Mouse (Mus musculus) layer of hippocampus, adult 2 months (tissue): ENCODE measurements around the gene Cdc37. TPM values are rescaled to one million over a fixed set of nuclear protein-coding genes. Genes with fewer than 3 reads are reported as not detected.

Experiments used
- DNase-seq, 2 experiments: peaks; one replicate each; pipeline ENCODE4 v3.0.0; 2022; ENCODE audit warnings: low spot score in 2 of 2
- H3K27ac ChIP-seq: fragments of 200-600 bp; 2 replicates; pipeline ENCODE4 v1.8.1; 2022
- H3K4me3 ChIP-seq: fragments of 200-600 bp; 2 replicates; pipeline ENCODE4 v1.8.1; 2022; ENCODE audit warnings: mild to moderate bottlenecking
- CTCF ChIP-seq: fragments of 200-600 bp; conservative IDR thresholded peaks from 2 replicates; pipeline ENCODE4 v1.8.1; 2022; ENCODE audit warnings: antibody characterized with exemption, mild to moderate bottlenecking, moderate library complexity
- total RNA-seq, 2 experiments: library from RNA; stranded (reverse); gene quantifications; 2 replicates each; pipeline ENCODE4 v1.2.3; 2021

Gene Cdc37
- total RNA-seq, 2 experiments from 2014 or later: 144 to 150 TPM

- DNase-seq: no peak
- Histone ChIP-seq H3K4me3 (peak overlapping the region; percentile 52), H3K27ac (no peak overlapping the region)
- TF ChIP-seq CTCF: 0 out of 2 replicates have a peak, but pooled peaks have one; percentile 5
These were observed 34.2 kb upstream of the Cdc37 start for GRCm38 (mm10) chr9:21183905-21184413.

- no peak for DNase-seq
- no peak overlapping the region for H3K27ac ChIP-seq
- H3K4me3 ChIP-seq: no peak overlapping the region
- TF ChIP-seq CTCF: no peak
These were observed 33.6 kb upstream of the Cdc37 start for GRCm38 (mm10) chr9:21183421-21183820.

DNA sequence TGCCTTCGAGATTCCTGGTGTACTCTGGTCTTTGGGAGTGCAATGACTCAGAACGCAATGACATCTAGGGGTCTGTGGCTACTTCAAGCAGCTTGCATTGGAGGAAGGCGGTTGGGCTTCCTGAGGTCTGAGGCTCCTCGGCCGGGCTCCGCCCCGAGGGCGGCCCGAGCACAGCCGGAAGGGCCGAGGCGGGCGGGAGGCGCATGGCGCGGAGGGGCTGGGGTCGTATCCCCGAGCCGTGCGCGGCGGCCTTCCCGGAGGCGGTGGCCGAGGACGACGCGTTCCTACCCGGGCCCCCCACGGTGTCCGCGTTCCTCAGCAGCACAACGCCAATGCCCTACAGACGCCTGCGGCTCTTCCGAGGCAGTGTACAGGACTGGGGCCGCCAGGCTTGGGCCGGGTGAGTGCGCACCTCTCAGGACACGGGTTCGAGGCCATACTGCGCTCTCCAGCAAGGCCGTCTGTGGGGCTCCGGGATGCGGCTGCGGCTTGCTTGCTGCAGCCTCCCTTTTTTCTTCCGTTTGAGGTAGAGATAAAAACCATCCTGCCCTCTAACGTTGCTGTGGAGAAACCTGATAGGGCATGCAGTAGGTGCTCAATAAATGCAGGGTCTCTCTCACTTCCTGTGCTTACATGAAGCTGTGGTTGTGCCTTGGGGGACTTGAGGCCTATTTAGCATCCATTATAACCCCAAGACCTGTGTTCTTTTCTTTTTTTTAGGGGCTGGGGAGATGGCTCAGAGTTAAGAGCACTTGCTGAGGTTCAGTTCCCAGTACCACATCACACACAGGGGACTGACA is 31.8 kb upstream of the Cdc37 start:
- Histone ChIP-seq H3K27ac (no peak overlapping the region), H3K4me3 (peak overlapping the region; percentile 38; the same call in 1 of the 2 replicates)
- TF ChIP-seq CTCF: no peak
- no peak for DNase-seq

DNA sequence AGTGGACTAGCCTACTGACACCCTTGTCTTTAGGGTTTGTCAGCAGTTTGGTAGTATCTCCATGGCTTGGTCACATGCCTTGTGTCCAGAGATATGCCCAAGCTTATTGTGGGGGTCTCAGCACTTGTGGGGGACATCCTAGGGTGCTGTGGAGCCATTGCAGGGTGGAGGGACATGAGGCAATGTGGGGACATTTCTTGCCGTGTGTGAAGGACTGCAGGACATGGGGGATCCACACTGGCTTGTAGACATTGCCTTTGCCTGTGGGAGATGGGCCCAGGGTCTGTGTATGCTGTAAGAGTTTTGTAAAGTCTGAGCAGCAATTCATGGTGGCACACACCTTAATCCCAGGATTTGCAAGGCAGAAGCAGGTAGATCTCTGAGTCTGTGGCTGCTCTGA is 31.1 kb upstream of the Cdc37 start:
- no peak for DNase-seq
- Histone ChIP-seq H3K27ac (no peak overlapping the region), H3K4me3 (no peak overlapping the region)
- no peak for TF ChIP-seq CTCF

DNA sequence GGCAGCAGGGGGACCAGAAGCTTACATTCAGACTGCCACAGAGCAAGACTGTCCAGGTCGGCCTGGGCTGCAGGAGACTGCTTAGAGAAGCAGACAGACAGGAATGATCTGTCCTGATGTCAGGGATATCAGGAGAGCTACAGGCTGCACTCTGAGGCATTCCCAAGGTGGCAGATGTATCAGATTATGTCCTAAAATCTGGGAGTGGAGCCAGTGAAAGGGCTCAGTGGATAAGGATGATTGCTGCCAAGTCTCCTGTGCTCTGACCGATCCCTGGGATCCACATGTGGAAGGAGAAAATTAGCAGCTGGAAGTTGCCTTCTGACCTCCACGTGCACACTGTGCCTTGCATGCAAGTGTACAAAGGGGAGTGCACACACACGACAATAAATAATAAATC is 30.6 kb upstream of the Cdc37 start:
- no peak overlapping the region for H3K27ac ChIP-seq
- H3K4me3 ChIP-seq: no peak overlapping the region
- DNase-seq: no peak
- TF ChIP-seq CTCF: no peak

DNA sequence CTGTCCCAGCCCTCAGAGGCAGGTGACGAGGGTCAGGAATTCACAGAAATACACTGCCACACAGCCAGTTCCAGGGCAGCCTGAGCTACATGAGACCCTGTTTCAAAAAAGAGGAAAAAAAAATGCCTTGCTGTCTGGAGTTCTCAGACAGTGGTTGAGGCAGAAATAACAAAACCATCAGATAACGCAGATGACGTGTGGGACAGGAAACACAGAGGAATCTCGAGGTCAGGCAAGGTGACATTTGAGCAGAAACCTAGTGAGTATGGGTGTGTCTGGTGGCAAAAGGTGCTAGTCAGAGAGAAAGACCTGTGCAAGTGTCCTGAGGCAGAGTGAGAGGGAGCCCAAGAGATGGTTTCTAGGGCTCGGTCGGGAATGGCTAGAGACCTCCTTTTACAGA is 22.6 kb upstream of the Cdc37 start:
- no peak overlapping the region for H3K27ac ChIP-seq
- TF ChIP-seq CTCF: no peak
- H3K4me3 ChIP-seq: no peak overlapping the region
- no peak for DNase-seq

DNA sequence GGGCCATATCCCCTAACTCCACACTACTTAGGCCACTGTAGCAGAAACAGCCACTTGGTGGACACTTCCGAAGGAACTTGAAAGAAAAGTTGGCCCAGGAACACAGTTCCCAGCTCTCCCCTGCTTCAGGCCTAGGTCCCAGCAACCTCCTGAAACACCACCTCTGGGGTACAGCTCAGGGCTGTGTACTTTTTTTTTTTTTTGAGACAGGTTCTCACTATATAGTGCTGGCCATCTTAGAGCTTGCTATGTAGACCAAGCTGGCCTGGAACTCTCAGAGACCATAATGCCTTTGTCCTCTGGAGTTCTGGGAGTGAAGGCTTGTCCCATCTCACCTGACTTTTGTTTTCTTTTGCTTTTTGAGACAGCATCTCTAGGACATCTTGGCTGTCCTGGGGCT is 19.4 kb upstream of the Cdc37 start:
- no peak for DNase-seq
- TF ChIP-seq CTCF: peak; percentile 1; the same call in 1 of the 2 replicates
- no peak overlapping the region for H3K4me3 ChIP-seq
- H3K27ac ChIP-seq: peak overlapping the region; percentile 81; the same call in 1 of the 2 replicates

GRCm38 (mm10) chr9:21168161-21169123 is 18.7 kb upstream of the Cdc37 start:
- TF ChIP-seq CTCF: peak; percentile 89
- H3K4me3 ChIP-seq: peak overlapping the region; percentile 46
- DNase-seq: peak in 1 of 2 experiments; percentile 76
- H3K27ac ChIP-seq: peak overlapping the region; percentile 81

- peak overlapping the region; percentile 96 for H3K27ac ChIP-seq
- peak overlapping the region; percentile 80 for H3K4me3 ChIP-seq
- TF ChIP-seq CTCF: no peak
- DNase-seq: no peak
These were observed 17.6 kb upstream of the Cdc37 start for GRCm38 (mm10) chr9:21167140-21168097.

GRCm38 (mm10) chr9:21166516-21166915 is 16.7 kb upstream of the Cdc37 start:
- no peak for DNase-seq
- no peak for TF ChIP-seq CTCF

GRCm38 (mm10) chr9:21165952-21166451 is 16.2 kb upstream of the Cdc37 start:
- H3K4me3 ChIP-seq: peak overlapping the region; percentile 80
- peak overlapping the region; percentile 96 for H3K27ac ChIP-seq
- peak in 1 of 2 experiments; percentile 68 for DNase-seq
- peak; percentile 82 for TF ChIP-seq CTCF

More at GRCm38 (mm10) chr9:21166516-21166915, 16.7 kb upstream of the Cdc37 start:
- H3K27ac ChIP-seq: peak overlapping the region; percentile 96
- peak overlapping the region; percentile 80 for H3K4me3 ChIP-seq
